Mouse (Mus musculus): ENCODE measurements at regions not wholly inside any gene's neighbourhood (a gene's known extent, or its start where the extent isn't known, plus 50 kb on each side); places are given as distances from the start of the nearest gene placed in this dataset.
"Not testable (repeated sequence)": the region's sequence is repeated elsewhere in the genome, so short reads cannot be mapped to it uniquely, and the experiment has no call there.

DNA sequence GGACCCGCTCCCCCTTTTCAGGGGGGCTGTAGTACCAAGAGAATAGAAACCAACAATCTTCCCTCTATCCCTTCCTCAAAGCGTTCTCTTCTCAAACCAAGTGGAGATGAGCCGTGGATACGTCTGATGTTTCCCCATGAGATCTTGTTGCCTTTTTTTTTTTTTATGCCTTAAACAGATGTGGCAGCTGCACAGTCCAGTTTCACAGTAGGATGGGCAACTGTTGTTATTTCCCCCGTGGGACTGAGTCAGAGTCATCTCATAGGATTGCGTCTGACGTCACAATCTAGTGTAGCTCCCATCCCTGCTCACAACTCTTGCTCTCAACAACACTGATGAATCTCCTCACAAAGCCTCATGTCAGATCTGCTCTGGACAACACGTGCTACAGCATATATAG lies 148.7 kb upstream of the Trpc7 start:
- TF ChIP-seq POLR2A (IDR thresholded peaks at IDR 0.05; ENCODE audit: borderline replicate concordance, low read depth, low read length) (no peak), CTCF (IDR thresholded peaks at IDR 0.05; ENCODE audit: low read depth, low read length) (no peak)
- Histone ChIP-seq H3K4me3 (ENCODE audit: insufficient read depth, low read length) (no peak overlapping the region), H3K27ac (ENCODE audit: insufficient read depth, low read depth, low read length) (no peak overlapping the region), H3K4me1 (ENCODE audit: control insufficient read depth, insufficient read depth, low read length) (no peaks in the 10 kb centered on the region)

DNA sequence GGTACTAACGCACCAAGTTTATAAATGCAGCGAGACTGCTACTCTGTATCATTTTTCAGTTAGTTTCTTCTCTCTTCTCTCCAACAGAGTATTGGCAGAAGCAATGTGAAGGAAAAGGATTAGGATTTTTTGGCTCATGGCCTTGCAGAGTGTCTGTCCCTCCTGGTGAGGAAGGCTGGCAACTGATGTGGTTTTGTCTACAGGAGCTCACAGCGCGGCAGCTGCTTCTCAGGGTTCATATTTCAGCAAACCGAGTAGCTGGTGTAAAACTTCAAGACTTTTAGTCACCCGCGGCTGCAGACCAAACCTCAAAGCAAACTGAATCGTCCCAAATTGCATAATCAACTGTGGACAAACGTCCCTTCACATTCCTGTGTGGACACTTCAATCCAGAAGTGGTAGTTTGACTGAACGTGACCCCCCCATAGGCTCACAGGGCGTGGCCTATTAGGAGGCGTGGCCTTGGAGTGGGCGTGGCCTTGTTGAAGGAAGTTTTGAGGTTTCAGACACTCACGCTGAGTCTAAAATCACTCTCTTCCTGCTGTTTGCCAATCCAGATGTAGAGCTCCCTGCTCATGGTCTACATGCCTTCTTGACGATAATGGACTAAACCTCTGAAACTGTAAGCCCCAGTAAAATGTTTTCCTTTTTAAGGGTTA lies 147.7 kb upstream of the Trpc7 start:
- TF ChIP-seq CTCF (IDR thresholded peaks at IDR 0.05; ENCODE audit: low read depth, low read length) (no peak), POLR2A (IDR thresholded peaks at IDR 0.05; ENCODE audit: borderline replicate concordance, low read depth, low read length) (no peak)
- Histone ChIP-seq H3K4me1 (ENCODE audit: control insufficient read depth, insufficient read depth, low read length) (no peaks in the 10 kb centered on the region), H3K27ac (ENCODE audit: insufficient read depth, low read depth, low read length) (no peak overlapping the region), H3K4me3 (ENCODE audit: insufficient read depth, low read length) (no peak overlapping the region)

- no peaks in the 10 kb centered on the region for H3K4me1 ChIP-seq (ENCODE audit: control insufficient read depth, insufficient read depth, low read length)
- TF ChIP-seq POLR2A (IDR thresholded peaks at IDR 0.05; ENCODE audit: borderline replicate concordance, low read depth, low read length) (no peak), CTCF (IDR thresholded peaks at IDR 0.05; ENCODE audit: low read depth, low read length) (no peak)
- H3K27ac ChIP-seq (ENCODE audit: insufficient read depth, low read depth, low read length): no peak overlapping the region
- H3K4me3 ChIP-seq (ENCODE audit: insufficient read depth, low read length): no peak overlapping the region
Observed at GRCm38 (mm10) chr13:57042514-57042913, 146.7 kb upstream of the Trpc7 start.

DNA sequence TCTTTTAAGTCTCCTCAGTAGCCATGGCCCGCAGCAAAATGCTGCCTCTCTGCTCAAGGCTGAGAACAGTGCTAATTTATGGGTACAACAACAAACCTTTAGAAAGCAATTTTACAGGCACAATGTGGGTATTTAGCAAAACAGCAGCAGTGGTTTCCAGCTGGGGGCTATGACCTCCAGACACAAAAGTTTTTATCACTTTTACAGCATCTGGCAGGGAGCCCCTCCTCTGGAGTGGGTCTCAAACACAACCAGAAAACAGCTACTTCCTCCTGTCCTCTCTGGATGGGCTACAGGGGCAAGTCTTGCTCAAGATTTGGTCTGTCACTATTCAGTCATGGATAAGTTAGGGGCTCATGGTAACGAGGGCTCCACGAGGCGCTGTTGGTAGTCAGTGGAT lies 137.1 kb upstream of the Trpc7 start:
- TF ChIP-seq CTCF (IDR thresholded peaks at IDR 0.05; ENCODE audit: low read depth, low read length) (no peak), POLR2A (IDR thresholded peaks at IDR 0.05; ENCODE audit: borderline replicate concordance, low read depth, low read length) (no peak)
- Histone ChIP-seq H3K4me3 (ENCODE audit: insufficient read depth, low read length) (no peak overlapping the region), H3K4me1 (ENCODE audit: control insufficient read depth, insufficient read depth, low read length) (no peaks in the 10 kb centered on the region), H3K27ac (ENCODE audit: insufficient read depth, low read depth, low read length) (no peak overlapping the region)

DNA sequence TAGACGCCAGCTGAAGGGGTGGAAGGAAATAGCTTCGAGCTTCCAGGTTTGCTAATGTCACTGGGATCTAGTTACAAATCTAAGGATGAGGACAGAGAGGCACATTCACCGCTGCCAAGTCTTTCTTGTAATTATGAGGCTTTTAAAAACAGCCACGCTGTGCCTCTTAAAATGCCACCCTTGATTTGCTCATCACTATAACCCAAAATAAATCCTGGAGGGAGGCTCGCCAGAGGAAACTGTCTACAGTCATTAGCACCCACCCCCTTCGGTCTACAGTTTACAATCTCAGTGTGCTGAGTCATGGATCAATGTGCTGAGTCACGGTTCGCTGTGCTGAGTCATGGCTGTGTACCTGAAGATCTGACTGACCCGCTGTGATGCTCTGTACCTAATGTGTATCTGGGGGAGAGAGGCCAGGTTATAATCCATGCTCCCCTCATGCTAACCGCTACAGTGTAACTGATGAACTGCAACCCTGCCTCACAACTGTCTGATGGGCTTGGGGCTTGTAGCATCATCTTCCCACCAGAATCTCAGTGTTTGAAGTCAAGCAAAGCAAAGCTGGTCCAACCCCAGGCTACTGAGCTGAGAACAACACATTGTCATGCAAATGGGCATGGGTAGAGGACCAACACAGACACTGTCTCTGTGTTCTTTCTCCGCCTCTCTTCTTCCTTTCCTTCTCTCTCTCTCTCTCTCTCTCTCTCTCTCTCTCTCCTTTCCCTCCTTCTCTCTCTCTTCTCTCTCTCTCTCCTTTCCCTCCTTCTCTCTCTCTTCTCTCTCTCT lies 122.0 kb upstream of the Trpc7 start:
- TF ChIP-seq POLR2A (IDR thresholded peaks at IDR 0.05; ENCODE audit: borderline replicate concordance, low read depth, low read length) (no peak), CTCF (IDR thresholded peaks at IDR 0.05; ENCODE audit: low read depth, low read length) (no peak)
- H3K4me3 ChIP-seq (ENCODE audit: insufficient read depth, low read length): no peak overlapping the region
- H3K4me1 ChIP-seq (ENCODE audit: control insufficient read depth, insufficient read depth, low read length): no peaks in the 10 kb centered on the region
- H3K27ac ChIP-seq (ENCODE audit: insufficient read depth, low read depth, low read length): no peak overlapping the region

- TF ChIP-seq POLR2A (IDR thresholded peaks at IDR 0.05; ENCODE audit: borderline replicate concordance, low read depth, low read length) (no peak), CTCF (IDR thresholded peaks at IDR 0.05; ENCODE audit: low read depth, low read length) (no peak)
- no peaks in the 10 kb centered on the region for H3K4me1 ChIP-seq (ENCODE audit: control insufficient read depth, insufficient read depth, low read length)
- H3K4me3 ChIP-seq (ENCODE audit: insufficient read depth, low read length): no peak overlapping the region
- no peak overlapping the region for H3K27ac ChIP-seq (ENCODE audit: insufficient read depth, low read depth, low read length)
Observed at GRCm38 (mm10) chr13:57016465-57017272, 120.9 kb upstream of the Trpc7 start.

DNA sequence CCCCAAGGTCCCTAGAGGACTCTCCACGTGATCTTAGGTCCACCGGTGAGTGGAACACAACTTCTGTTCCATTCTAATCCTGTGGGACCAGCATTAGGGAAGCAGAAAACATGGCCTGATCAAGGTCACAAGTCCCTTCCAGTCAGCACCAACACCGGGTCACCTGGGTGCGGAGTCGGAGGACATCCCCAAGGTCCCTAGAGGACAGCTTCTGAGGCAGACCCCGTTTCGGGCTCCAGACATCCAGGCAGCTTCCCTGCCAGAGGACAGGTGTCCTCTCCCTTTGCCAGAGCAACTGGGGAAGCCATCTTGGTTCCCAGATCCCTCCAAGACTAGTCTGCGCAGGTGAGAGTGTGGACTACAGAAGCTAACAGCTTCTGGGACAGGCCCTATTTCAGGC lies 111.4 kb upstream of the Trpc7 start:
- not testable (repeated sequence) for H3K4me1 ChIP-seq (ENCODE audit: control insufficient read depth, insufficient read depth, low read length); H3K27ac ChIP-seq (ENCODE audit: insufficient read depth, low read depth, low read length); H3K4me3 ChIP-seq (ENCODE audit: insufficient read depth, low read length)

DNA sequence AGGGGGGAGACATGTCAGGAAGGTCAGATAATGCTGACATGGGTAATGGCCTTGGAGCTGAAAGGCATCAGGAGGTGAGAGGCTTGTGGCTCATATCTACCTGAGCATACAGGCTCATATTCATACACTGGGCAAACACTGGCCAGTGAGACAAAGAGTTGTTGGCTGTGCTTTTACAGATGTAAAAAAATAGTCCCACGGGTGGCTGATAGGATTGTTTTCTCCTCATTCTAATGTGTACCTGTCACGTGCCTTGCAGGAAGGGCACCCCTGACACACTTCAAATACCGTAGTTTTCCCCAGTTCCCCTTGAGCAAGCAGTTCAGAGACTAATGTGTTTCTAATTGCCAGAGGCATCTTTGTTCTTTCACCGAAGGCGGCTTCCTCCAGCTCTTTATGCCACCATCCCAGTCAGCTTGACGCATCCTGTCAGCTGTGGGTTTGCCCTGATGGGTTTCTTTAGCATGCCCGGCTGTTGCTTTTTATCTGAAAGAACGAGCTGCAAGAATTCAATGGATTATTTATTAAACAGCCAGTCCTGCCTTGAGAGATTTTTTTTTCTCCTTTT lies 107.9 kb upstream of the Trpc7 start:
- TF ChIP-seq POLR2A (IDR thresholded peaks at IDR 0.05; ENCODE audit: borderline replicate concordance, low read depth, low read length) (no peak), CTCF (IDR thresholded peaks at IDR 0.05; ENCODE audit: low read depth, low read length) (no peak)
- H3K27ac ChIP-seq (ENCODE audit: insufficient read depth, low read depth, low read length): no peak overlapping the region
- H3K4me1 ChIP-seq (ENCODE audit: control insufficient read depth, insufficient read depth, low read length): no peaks in the 10 kb centered on the region
- no peak overlapping the region for H3K4me3 ChIP-seq (ENCODE audit: insufficient read depth, low read length)

- Histone ChIP-seq H3K4me1 (ENCODE audit: control insufficient read depth, insufficient read depth, low read length) (no peaks in the 10 kb centered on the region), H3K27ac (ENCODE audit: insufficient read depth, low read depth, low read length) (no peak overlapping the region), H3K4me3 (ENCODE audit: insufficient read depth, low read length) (no peak overlapping the region)
- TF ChIP-seq CTCF (IDR thresholded peaks at IDR 0.05; ENCODE audit: low read depth, low read length): no peak
- TF ChIP-seq POLR2A (IDR thresholded peaks at IDR 0.05; ENCODE audit: borderline replicate concordance, low read depth, low read length): no peak
Observed at GRCm38 (mm10) chr13:56992022-56992421, 96.2 kb upstream of the Trpc7 start.

Measured in bone marrow macrophage, adult 2 months (primary cell).